Mouse (Mus musculus) mouse trophoblast stem cell (cell line): ENCODE data around the gene Tenm2.

Source experiments
- in situ Hi-C, 2 experiments: fragments of 300-500 bp; cut with MseI, MboI; formaldehyde crosslinking; loops; 2 replicates in 1 of 2; 3 replicates in 1 of 2; pipeline ENCODE4 v1.15.1; 2025

Tenm2 gene

GRCm38 (mm10) chr11:37107069-37107468 is 128.7 kb downstream of the Tenm2 start:
- in situ Hi-C loops: no loop called here

GRCm38 (mm10) chr11:37079403-37079802 is 156.4 kb downstream of the Tenm2 start:
- in situ Hi-C loops: no loop called here

- in situ Hi-C loops: no loop called here
Observed at GRCm38 (mm10) chr11:37076989-37077598, 158.7 kb downstream of the Tenm2 start.

GRCm38 (mm10) chr11:37075349-37075748 is 160.4 kb downstream of the Tenm2 start:
- in situ Hi-C loops: no loop called here

- in situ Hi-C loops: no loop called here
Observed at GRCm38 (mm10) chr11:37065459-37065858, 170.3 kb downstream of the Tenm2 start.

- in situ Hi-C loops: loop anchor here in 1 of 2 experiments (10.0 kb wide), 1 partner anchor 138 kb away; no protein-coding TSS in a partner anchor
Observed at GRCm38 (mm10) chr11:37046671-37047070, 189.1 kb downstream of the Tenm2 start.

- in situ Hi-C loops: loop anchor here in 1 of 2 experiments (10.0 kb wide), 1 partner anchor 144 kb away; no protein-coding TSS in a partner anchor
Observed at GRCm38 (mm10) chr11:37041259-37041658, 194.5 kb downstream of the Tenm2 start.

- in situ Hi-C loops: no loop called here
Observed at GRCm38 (mm10) chr11:37039283-37039682, 196.5 kb downstream of the Tenm2 start.

- in situ Hi-C loops: no loop called here
Observed at GRCm38 (mm10) chr11:37031305-37032055, 204.3 kb downstream of the Tenm2 start.

GRCm38 (mm10) chr11:37011900-37012299 is 223.9 kb downstream of the Tenm2 start:
- in situ Hi-C loops: no loop called here

GRCm38 (mm10) chr11:37009243-37009642 is 226.5 kb downstream of the Tenm2 start:
- in situ Hi-C loops: no loop called here

- in situ Hi-C loops: no loop called here
Observed at GRCm38 (mm10) chr11:36997668-36998067, 238.1 kb downstream of the Tenm2 start.

- in situ Hi-C loops: no loop called here
Observed at GRCm38 (mm10) chr11:36990895-36991294, 244.9 kb downstream of the Tenm2 start.

GRCm38 (mm10) chr11:36988776-36989565 is 246.8 kb downstream of the Tenm2 start:
- in situ Hi-C loops: no loop called here

- in situ Hi-C loops: no loop called here
Observed at GRCm38 (mm10) chr11:36974142-36974541, 261.6 kb downstream of the Tenm2 start.

- in situ Hi-C loops: no loop called here
Observed at GRCm38 (mm10) chr11:36958102-36958501, 277.7 kb downstream of the Tenm2 start.

GRCm38 (mm10) chr11:36941429-36941828 is 294.3 kb downstream of the Tenm2 start:
- in situ Hi-C loops: no loop called here

- in situ Hi-C loops: no loop called here
Observed at GRCm38 (mm10) chr11:36940557-36941110, 295.1 kb downstream of the Tenm2 start.

GRCm38 (mm10) chr11:36929817-36930216 is 305.9 kb downstream of the Tenm2 start:
- in situ Hi-C loops: no loop called here

GRCm38 (mm10) chr11:36926705-36927406 is 308.9 kb downstream of the Tenm2 start:
- in situ Hi-C loops: no loop called here

GRCm38 (mm10) chr11:36919301-36919700 is 316.5 kb downstream of the Tenm2 start:
- in situ Hi-C loops: no loop called here
